Mouse (Mus musculus) heart, postnatal 0 days (tissue): ENCODE measurements at regions not wholly inside any gene's neighbourhood (a gene's known extent, or its start where the extent isn't known, plus 50 kb on each side); places are given as distances from the start of the nearest gene placed in this dataset.
"Not testable (repeated sequence)": the region's sequence is repeated elsewhere in the genome, so short reads cannot be mapped to it uniquely, and the experiment has no call there.

Source experiments
- ATAC-seq: fragments of 200-750 bp; cut with Nextera tagmentation; 2 replicates; pipeline ENCODE4 v1.8.0; 2017; ENCODE audit warnings: low read depth, moderate number of reproducible peaks, moderate library complexity; ENCODE audit not compliant: insufficient read depth
- DNase-seq: peaks from one replicate; pipeline ENCODE4 v3.0.0-alpha.2; 2016; ENCODE audit warnings: low spot score
- H3K27ac ChIP-seq: fragments of 300-500 bp; sonication (generic); 2 replicates; pipeline ENCODE4 v1.5.1; 2014; ENCODE audit warnings: low read depth, mild to moderate bottlenecking
- H3K27me3 ChIP-seq: fragments of 300-500 bp; sonication (generic); 2 replicates; pipeline ENCODE4 v1.6.1; 2014; ENCODE audit warnings: low read length, mixed read lengths; ENCODE audit not compliant: control insufficient read depth, insufficient read depth
- H3K36me3 ChIP-seq: fragments of 300-500 bp; sonication (generic); replicated peaks from 2 replicates; pipeline ENCODE4 v1.6.1; 2014; ENCODE audit warnings: low read length, mixed read lengths; ENCODE audit not compliant: control insufficient read depth, insufficient read depth
- H3K4me1 ChIP-seq: fragments of 300-500 bp; sonication (generic); 2 replicates; pipeline ENCODE4 v1.6.1; 2014; ENCODE audit warnings: antibody characterized with exemption; ENCODE audit not compliant: control insufficient read depth, insufficient read depth
- H3K4me2 ChIP-seq: fragments of 300-500 bp; sonication (generic); 2 replicates; pipeline ENCODE4 v1.6.1; 2014; ENCODE audit warnings: low read depth, mild to moderate bottlenecking, low read length, moderate library complexity
- H3K4me3 ChIP-seq: fragments of 300-500 bp; sonication (generic); 2 replicates; pipeline ENCODE4 v1.5.1; 2014; ENCODE audit warnings: low read depth, low read length
- H3K9ac ChIP-seq: fragments of 300-500 bp; sonication (generic); replicated peaks from 2 replicates; pipeline ENCODE4 v1.6.1; 2014; ENCODE audit warnings: low read depth, low read length, mixed read lengths
- H3K9me3 ChIP-seq: fragments of 300-500 bp; sonication (generic); replicated peaks from 2 replicates; pipeline ENCODE4 v1.6.1; 2016; ENCODE audit warnings: low read length; ENCODE audit not compliant: control insufficient read depth
- CTCF ChIP-seq: IDR thresholded peaks from 2 replicates; pipeline ENCODE4 v1.5.1; 2016; ENCODE audit warnings: antibody characterized with exemption, control low read depth, low read depth
- EP300 ChIP-seq: IDR thresholded peaks from 2 replicates; pipeline ENCODE4 v1.6.1; 2016; ENCODE audit warnings: antibody characterized with exemption, low read depth
- WGBS: fragments of 180-500 bp; shearing (Covaris S2); extraction: QIAGEN DNeasy Blood & Tissue Kit; methylation state at CpG from one replicate; pipeline ENCODE4 v1.1.7; 2014; 5-methylcytosine and 5-hydroxymethylcytosine counted together

DNA sequence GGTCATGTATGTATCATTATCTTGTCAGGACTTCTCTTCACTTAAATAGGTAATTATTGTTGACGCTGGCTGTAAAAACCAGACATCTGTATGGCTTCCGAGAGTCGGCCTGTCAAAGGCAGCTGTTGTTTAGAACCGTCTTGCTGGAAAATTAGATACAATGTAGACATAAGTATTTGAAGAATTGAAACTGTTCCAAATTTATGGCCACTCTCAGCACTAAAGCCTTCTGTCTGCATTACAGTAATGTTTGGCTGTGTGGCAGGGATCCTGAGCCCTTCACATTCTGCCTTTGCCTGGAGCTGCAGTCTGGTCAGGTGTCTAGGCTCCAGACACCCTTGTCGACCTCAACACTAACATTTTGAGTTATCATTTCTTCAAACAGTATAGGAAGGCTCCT lies 300.2 kb upstream of the Cwc22 start:
- H3K9me3 ChIP-seq = no peaks in the 10 kb centered on the region
- no peaks in the 10 kb centered on the region for H3K27me3 ChIP-seq
- no peaks in the 10 kb centered on the region for H3K36me3 ChIP-seq
- H3K27ac ChIP-seq = no peak overlapping the region
- DNase-seq (no peak), ATAC-seq (no peak)
- H3K4me3 ChIP-seq = no peak overlapping the region
- TF ChIP-seq CTCF (no peak), EP300 (no peak)
- no peak overlapping the region for H3K4me2 ChIP-seq
- WGBS = 75% methylated on average over 5 of the region's 5 CpGs
- H3K9ac ChIP-seq = no peak overlapping the region
- no peaks in the 10 kb centered on the region for H3K4me1 ChIP-seq

DNA sequence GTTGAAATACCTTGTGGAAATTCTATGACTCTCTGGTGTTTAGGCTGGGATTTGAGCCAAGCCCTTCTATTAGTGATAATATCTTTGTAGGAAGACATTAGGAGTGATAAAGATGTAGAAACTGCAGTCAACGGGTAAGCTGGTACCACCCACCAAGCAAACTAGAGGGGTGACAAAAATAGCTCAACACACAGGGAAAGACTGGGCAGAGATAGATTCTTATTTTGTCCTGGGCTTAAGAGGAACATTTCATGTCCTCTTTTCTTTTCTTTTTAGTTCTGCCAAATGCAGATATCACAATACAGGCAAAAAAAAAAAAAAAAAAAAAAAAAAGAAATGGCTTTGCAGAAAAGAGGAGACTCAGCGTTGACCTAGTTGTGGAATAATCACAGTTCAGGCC lies 294.1 kb upstream of the Cwc22 start:
- ATAC-seq = no peak
- H3K27me3 ChIP-seq = no peaks in the 10 kb centered on the region

DNA sequence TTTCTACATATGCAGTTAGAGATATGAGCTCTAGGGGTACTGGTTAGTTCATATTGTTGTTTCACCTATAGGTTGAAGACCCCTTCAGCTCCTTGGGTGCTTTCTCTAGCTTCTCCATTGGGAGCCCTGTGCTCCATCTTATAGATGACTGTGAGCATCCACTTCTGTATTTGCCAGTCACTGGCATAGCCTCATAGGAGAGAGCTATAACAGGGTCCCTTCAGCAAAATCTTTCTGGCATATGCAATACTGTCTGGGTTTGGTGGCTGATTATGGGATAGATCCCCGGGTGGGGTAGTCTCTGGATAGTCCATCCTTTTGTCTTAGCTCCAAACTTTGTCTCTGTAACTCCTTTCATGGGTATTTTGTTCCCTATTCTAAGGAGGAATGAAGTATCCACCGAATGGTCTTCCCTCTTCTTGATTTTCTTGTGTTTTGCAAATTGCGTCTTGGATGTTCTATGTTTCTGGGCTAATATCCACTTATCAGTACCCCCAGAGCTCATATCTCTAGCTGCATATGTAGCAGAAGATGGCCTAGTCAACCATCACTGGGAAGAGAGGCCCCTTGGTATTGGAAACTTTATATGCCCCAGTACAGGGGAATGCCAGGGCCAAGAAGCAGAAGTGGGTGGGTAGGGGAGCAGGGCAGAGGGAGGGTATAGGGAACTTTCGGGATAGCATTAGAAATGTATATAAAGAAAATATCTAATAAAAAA lies 279.4 kb upstream of the Cwc22 start:
- DNase-seq, H3K36me3 ChIP-seq, H3K27me3 ChIP-seq, H3K4me3 ChIP-seq, H3K9me3 ChIP-seq, ATAC-seq, H3K9ac ChIP-seq, H3K27ac ChIP-seq, H3K4me1 ChIP-seq, H3K4me2 ChIP-seq: not testable (repeated sequence)
- WGBS = 80% methylated on average over 4 of the region's 4 CpGs

More for the DNA sequence above, 294.1 kb upstream of the Cwc22 start:
- H3K9me3 ChIP-seq = no peaks in the 10 kb centered on the region
- no peak overlapping the region for H3K27ac ChIP-seq
- H3K4me3 ChIP-seq = no peak overlapping the region
- TF ChIP-seq CTCF = no peak
- no peak for TF ChIP-seq EP300
- no peak overlapping the region for H3K4me2 ChIP-seq
- no peak overlapping the region for H3K9ac ChIP-seq
- 16% methylated on average over 2 of the region's 2 CpGs for WGBS
- H3K4me1 ChIP-seq = peaks cover 9% of the 10 kb centered on the region; the same call in 1 of the 2 replicates
- no peak for DNase-seq
- no peaks in the 10 kb centered on the region for H3K36me3 ChIP-seq

DNA sequence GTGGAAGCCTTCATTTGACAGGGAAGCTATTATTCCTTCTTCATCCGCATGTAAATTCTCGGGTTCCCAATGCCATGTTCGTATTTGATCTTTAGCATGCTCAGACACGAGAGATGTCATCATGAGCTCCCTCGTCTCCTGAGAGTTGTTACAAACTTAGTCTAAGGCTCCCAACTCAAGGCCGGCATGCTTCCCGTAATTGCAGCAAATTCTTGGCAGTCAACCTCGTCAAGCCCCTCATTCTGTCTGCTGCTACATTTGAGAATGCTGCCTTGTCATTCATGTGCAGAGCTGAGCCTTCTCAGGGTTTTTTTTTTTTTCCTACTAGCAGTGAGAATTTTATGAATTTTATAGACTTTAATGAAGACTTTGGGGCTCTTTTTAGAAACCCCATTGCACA lies 268.3 kb upstream of the Cwc22 start:
- no peak overlapping the region for H3K4me2 ChIP-seq
- 41% methylated on average over 8 of the region's 8 CpGs for WGBS
- H3K36me3 ChIP-seq = no peaks in the 10 kb centered on the region
- no peak for ATAC-seq
- no peak overlapping the region for H3K4me3 ChIP-seq
- no peak for DNase-seq
- H3K4me1 ChIP-seq = no peaks in the 10 kb centered on the region
- no peak overlapping the region for H3K27ac ChIP-seq
- TF ChIP-seq CTCF (no peak), EP300 (no peak)
- no peaks in the 10 kb centered on the region for H3K9me3 ChIP-seq
- H3K27me3 ChIP-seq = no peaks in the 10 kb centered on the region
- H3K9ac ChIP-seq = no peak overlapping the region

DNA sequence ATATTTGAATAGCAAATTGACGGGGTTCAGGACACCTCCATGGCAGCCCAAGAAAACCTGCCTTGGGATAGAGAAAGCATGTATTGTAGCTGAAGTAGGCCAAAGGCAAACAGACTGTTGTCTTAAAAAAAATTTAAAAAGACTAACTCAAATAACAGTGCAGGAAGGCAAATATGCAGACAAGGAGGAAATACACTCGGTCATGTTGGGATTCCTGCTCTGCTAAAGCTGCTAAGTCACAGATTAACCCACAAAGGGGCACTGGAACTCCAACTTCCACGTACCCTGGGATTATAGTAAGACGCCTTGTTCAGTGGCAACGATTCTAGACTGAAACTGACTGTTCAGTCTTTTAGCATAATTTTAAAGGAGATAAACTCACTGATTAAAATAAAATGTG lies 258.9 kb upstream of the Cwc22 start:
- H3K4me2 ChIP-seq = no peak overlapping the region
- no peak overlapping the region for H3K4me3 ChIP-seq
- no peaks in the 10 kb centered on the region for H3K4me1 ChIP-seq
- DNase-seq (no peak), ATAC-seq (no peak)
- no peaks in the 10 kb centered on the region for H3K9me3 ChIP-seq
- no peak overlapping the region for H3K9ac ChIP-seq
- no peak overlapping the region for H3K27ac ChIP-seq
- no peaks in the 10 kb centered on the region for H3K36me3 ChIP-seq
- 71% methylated on average over 5 of the region's 5 CpGs for WGBS
- H3K27me3 ChIP-seq = no peaks in the 10 kb centered on the region
- TF ChIP-seq EP300 = no peak
- TF ChIP-seq CTCF = no peak

DNA sequence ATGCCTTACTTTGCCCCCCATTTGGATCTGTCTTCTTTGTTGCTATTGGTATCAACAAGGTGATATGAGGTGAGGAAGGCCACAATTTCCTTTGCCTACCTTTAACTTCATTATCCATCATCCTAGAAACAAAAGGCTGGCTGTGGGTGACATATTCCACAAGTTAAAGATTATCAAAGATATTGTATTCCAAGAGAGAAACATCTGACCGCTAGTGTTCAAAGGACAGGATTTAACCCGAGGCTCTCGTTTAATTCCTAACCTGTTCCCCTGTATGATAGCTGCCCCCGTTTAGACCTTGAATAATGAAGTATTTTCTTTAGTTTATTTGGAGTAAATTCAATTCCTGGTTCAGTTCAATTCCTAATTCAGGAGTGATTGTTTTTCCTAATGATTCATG lies 249.8 kb upstream of the Cwc22 start:
- ATAC-seq = no peak
- no peak for TF ChIP-seq CTCF
- TF ChIP-seq EP300 = no peak
- H3K4me2 ChIP-seq = no peak overlapping the region
- H3K4me3 ChIP-seq = no peak overlapping the region
- no peak overlapping the region for H3K27ac ChIP-seq
- no peaks in the 10 kb centered on the region for H3K27me3 ChIP-seq
- 71% methylated on average over 4 of the region's 4 CpGs for WGBS
- no peaks in the 10 kb centered on the region for H3K36me3 ChIP-seq
- H3K9me3 ChIP-seq = no peaks in the 10 kb centered on the region
- H3K9ac ChIP-seq = no peak overlapping the region
- H3K4me1 ChIP-seq = no peaks in the 10 kb centered on the region
- DNase-seq = no peak
